Mouse (Mus musculus): ENCODE measurements around the gene Ptar1.

- TF ChIP-seq CTCF (IDR thresholded peaks at IDR 0.05; ENCODE audit: low read depth) (no peak), EP300 (optimal IDR thresholded peaks at IDR 0.05) (no peak)
These were observed 34.6 kb upstream of the Ptar1 start, which contains the start of gene 1700028P14Rik for GRCm38 (mm10) chr19:23652644-23653043.

All from stomach, postnatal 0 days (tissue).